Mouse (Mus musculus) testis, adult 2 months (tissue): ENCODE results near the gene Spag4.

Experiments used
- CTCF ChIP-seq: fragments of 200-500 bp; IDR thresholded peaks from 2 replicates; pipeline ENCODE4 v1.5.1; 2012; ENCODE audit warnings: low read depth, mild to moderate bottlenecking, inconsistent platforms, low read length, moderate library complexity; ENCODE audit not compliant: control insufficient read depth, insufficient read depth, insufficient replicate concordance
- POLR2A ChIP-seq: fragments of 200-500 bp; IDR thresholded peaks from 2 replicates; pipeline ENCODE4 v1.6.1; 2012; ENCODE audit warnings: low read depth, mild to moderate bottlenecking, inconsistent platforms, low read length, moderate library complexity; ENCODE audit not compliant: control insufficient read depth

DNA sequence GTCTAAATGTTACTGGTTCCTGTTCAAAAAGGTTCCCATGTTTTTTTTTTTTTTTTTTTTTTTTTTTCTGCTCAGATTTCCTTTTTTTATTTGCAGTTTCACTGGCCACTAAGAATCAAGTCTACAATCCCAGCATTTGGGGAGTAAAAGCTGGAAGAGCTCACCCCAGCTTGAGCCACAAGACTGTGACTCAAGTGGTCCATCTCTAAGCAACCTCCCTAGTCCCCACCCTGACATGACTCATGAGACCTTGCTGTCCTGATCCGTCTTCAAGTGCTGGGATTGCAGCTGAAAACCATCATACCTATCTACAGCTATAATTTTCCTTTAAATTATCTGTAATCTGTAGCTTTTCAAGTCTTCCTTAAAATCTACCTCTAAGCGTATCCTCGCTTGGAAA, 19.6 kb downstream of the Spag4 start:
- TF ChIP-seq CTCF (no peak), POLR2A (no peak)
